Mouse (Mus musculus) T-helper 2 cell (primary cell): ENCODE measurements around the gene H2afy.
"Not testable (repeated sequence)": the region's sequence is repeated elsewhere in the genome, so short reads cannot be mapped to it uniquely, and the experiment has no call there.

Experiments used
- in situ Hi-C: fragments of 300-600 bp; cut with MboI, MseI; formaldehyde crosslinking; loops from one replicate; pipeline ENCODE4 v1.15.1; 2025; ENCODE audit warnings: high pct_unique_total_duplicates

The H2afy gene

GRCm38 (mm10) chr13:56072268-56072607, 63.9 kb downstream of the H2afy start:
- in situ Hi-C loops = no loop called here

- in situ Hi-C loops = no loop called here
Observed at GRCm38 (mm10) chr13:56071586-56072267, 64.4 kb downstream of the H2afy start.

- in situ Hi-C loops = no loop called here
Observed at GRCm38 (mm10) chr13:56069643-56070042, 66.5 kb downstream of the H2afy start.

- in situ Hi-C loops = no loop called here
Observed at GRCm38 (mm10) chr13:56068517-56068916, 67.6 kb downstream of the H2afy start.

GRCm38 (mm10) chr13:56066904-56067303, 69.3 kb downstream of the H2afy start:
- in situ Hi-C loops = no loop called here

GRCm38 (mm10) chr13:56066152-56066551, 70.0 kb downstream of the H2afy start:
- in situ Hi-C loops = no loop called here

- in situ Hi-C loops = no loop called here
Observed at GRCm38 (mm10) chr13:56057761-56058160, 78.4 kb downstream of the H2afy start.

- in situ Hi-C loops = no loop called here
Observed at GRCm38 (mm10) chr13:56055720-56056119, 80.4 kb downstream of the H2afy start.

GRCm38 (mm10) chr13:56054089-56054488, 82.1 kb downstream of the H2afy start:
- in situ Hi-C loops = no loop called here

- in situ Hi-C loops = no loop called here
Observed at GRCm38 (mm10) chr13:56052781-56053180, 83.4 kb downstream of the H2afy start.

GRCm38 (mm10) chr13:56050246-56050645, 85.9 kb downstream of the H2afy start:
- in situ Hi-C loops = no loop called here

GRCm38 (mm10) chr13:56042221-56042620, 93.9 kb downstream of the H2afy start:
- in situ Hi-C loops = no loop called here

- in situ Hi-C loops = no loop called here
Observed at GRCm38 (mm10) chr13:56040621-56041020, 95.5 kb downstream of the H2afy start.

GRCm38 (mm10) chr13:56039610-56040371, 96.4 kb downstream of the H2afy start:
- in situ Hi-C loops = no loop called here

GRCm38 (mm10) chr13:56029006-56029405, 107.2 kb downstream of the H2afy start:
- in situ Hi-C loops = no loop called here

- in situ Hi-C loops = not testable (repeated sequence)
Observed at GRCm38 (mm10) chr13:56027996-56028395, 108.2 kb downstream of the H2afy start.

- in situ Hi-C loops = no loop called here
Observed at GRCm38 (mm10) chr13:56026623-56027022, 109.5 kb downstream of the H2afy start.

- in situ Hi-C loops = no loop called here
Observed at GRCm38 (mm10) chr13:56026026-56026425, 110.1 kb downstream of the H2afy start.

GRCm38 (mm10) chr13:56025027-56025410, 111.1 kb downstream of the H2afy start:
- in situ Hi-C loops = no loop called here

GRCm38 (mm10) chr13:56024410-56025026, 111.6 kb downstream of the H2afy start:
- in situ Hi-C loops = no loop called here
